Mouse (Mus musculus): ENCODE results near the gene Stk10.

- no peak for TF ChIP-seq CTCF (IDR thresholded peaks at IDR 0.05; ENCODE audit: low read depth)
- no peak for TF ChIP-seq EP300 (IDR thresholded peaks at IDR 0.05; ENCODE audit: low read depth)
Measured at GRCm38 (mm10) chr11:32552401-32553090, 19.4 kb downstream of the Stk10 start.

Measured in liver, embryonic 14.5 days (tissue).